Mouse (Mus musculus): Measurements from ENCODE around the gene Ptgdr. TPM values are rescaled to one million over a fixed set of nuclear protein-coding genes. Genes with fewer than 3 reads are reported as not detected.
"Not testable (repeated sequence)": the region's sequence is repeated elsewhere in the genome, so short reads cannot be mapped to it uniquely, and the experiment has no call there.

Gene Ptgdr
- total RNA-seq, 2 experiments from 2014 or later = not detected

GRCm38 (mm10) chr14:44821177-44822057 is 37.8 kb downstream of the Ptgdr start:
- DNase-seq (ENCODE audit: low spot score) = no peak
- intact Hi-C loops (cut with DNase I) = no loop called here

DNA sequence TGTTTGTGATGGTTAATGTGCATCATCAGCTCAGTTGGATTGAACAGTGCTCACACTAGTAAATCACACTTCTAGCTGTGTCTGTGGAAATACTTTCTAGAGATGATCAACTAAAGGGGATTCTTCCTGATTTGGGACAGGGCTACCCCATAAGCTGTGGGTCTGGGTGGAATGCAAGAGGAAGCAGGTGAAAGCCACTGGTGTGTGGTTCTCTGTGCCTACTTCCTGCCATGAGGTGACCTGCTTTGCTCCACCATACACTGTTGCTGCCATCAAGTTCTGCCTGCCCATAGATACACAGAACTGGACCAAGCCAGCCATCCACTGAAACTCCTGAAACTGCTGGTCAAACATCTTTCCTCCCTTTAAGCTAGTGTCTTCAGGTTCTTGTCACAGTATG is 46.0 kb downstream of the Ptgdr start:
- intact Hi-C loops (cut with DNase I); DNase-seq (ENCODE audit: low spot score): not testable (repeated sequence)

Other genes with a start within 250 kb of the Ptgdr start
- gene Gm5624, start 231.4 kb downstream of the Ptgdr start, total RNA-seq (2021) = not detected
- gene Gm8257, start 152.9 kb downstream of the Ptgdr start, total RNA-seq (2021) = not detected
- not detected for gene Gm8267, start 109.0 kb downstream of the Ptgdr start, total RNA-seq (2021)
- gene Ptger2, start 128.8 kb upstream of the Ptgdr start, total RNA-seq (2021) = under 1 TPM; 0.16 to 0.22 TPM

All from heart, postnatal 25 days (tissue).